Mouse (Mus musculus): ENCODE measurements around the gene Atp8b4. TPM values are rescaled to one million over a fixed set of nuclear protein-coding genes. Genes with fewer than 3 reads are reported as not detected.

Atp8b4 gene
- total and polyA plus RNA-seq, 3 experiments: 0.31 to 0.73 (median 0.43) TPM

GRCm38 (mm10) chr2:126505156-126505555 lies 4.7 kb upstream of the Atp8b4 start:
- DNase-seq: no peak
- H3K27ac ChIP-seq: no peak overlapping the region
- 55% methylated on average over 1 of the region's 1 CpGs for WGBS

GRCm38 (mm10) chr2:126499730-126500129 lies 744 bp downstream of the Atp8b4 start:
- Histone ChIP-seq H3K4me3 (no peak overlapping the region), H3K9ac (ENCODE audit: low read depth, low read length) (no peak overlapping the region), H3K36me3 (ENCODE audit: control insufficient read depth, insufficient read depth, low read length) (no peaks in the 10 kb centered on the region), H3K79me2 (replicated peaks; ENCODE audit: control insufficient read depth, insufficient read depth, low read length) (no peaks in the 10 kb centered on the region), H3K27me3 (ENCODE audit: control insufficient read depth, insufficient read depth, low read length) (no peaks in the 10 kb centered on the region), H3K4me1 (ENCODE audit: control insufficient read depth, insufficient read depth, low read length) (no peaks in the 10 kb centered on the region), H3K27ac (no peak overlapping the region)
- no peak for TF ChIP-seq CTCF (IDR thresholded peaks at IDR 0.05)
- TF ChIP-seq EP300 (IDR thresholded peaks at IDR 0.05; ENCODE audit: insufficient read depth, low read depth, low read length): no peak
- TF ChIP-seq POLR2A (IDR thresholded peaks at IDR 0.05; ENCODE audit: insufficient read depth, low read depth, low read length): no peak
- peak in 1 of 2 experiments; percentile 50 for DNase-seq
- intact Hi-C loops (cut with DNase I): no loop called here
- WGBS: 52% methylated on average over 8 of the region's 8 CpGs

More at GRCm38 (mm10) chr2:126505156-126505555, 4.7 kb upstream of the Atp8b4 start:
- Histone ChIP-seq H3K9ac (ENCODE audit: low read depth, low read length) (no peak overlapping the region), H3K36me3 (ENCODE audit: control insufficient read depth, insufficient read depth, low read length) (no peaks in the 10 kb centered on the region), H3K4me1 (ENCODE audit: control insufficient read depth, insufficient read depth, low read length) (no peaks in the 10 kb centered on the region), H3K27me3 (ENCODE audit: control insufficient read depth, insufficient read depth, low read length) (no peaks in the 10 kb centered on the region), H3K4me3 (no peak overlapping the region), H3K79me2 (replicated peaks; ENCODE audit: control insufficient read depth, insufficient read depth, low read length) (no peaks in the 10 kb centered on the region)
- intact Hi-C loops (cut with DNase I): no loop called here
- no peak for TF ChIP-seq CTCF (IDR thresholded peaks at IDR 0.05)
- no peak for TF ChIP-seq EP300 (IDR thresholded peaks at IDR 0.05; ENCODE audit: insufficient read depth, low read depth, low read length)
- no peak for TF ChIP-seq POLR2A (IDR thresholded peaks at IDR 0.05; ENCODE audit: insufficient read depth, low read depth, low read length)

GRCm38 (mm10) chr2:126498761-126499452 lies 1.6 kb downstream of the Atp8b4 start:
- 84% methylated on average over 11 of the region's 11 CpGs for WGBS
- Histone ChIP-seq H3K27me3 (ENCODE audit: control insufficient read depth, insufficient read depth, low read length) (no peaks in the 10 kb centered on the region), H3K4me1 (ENCODE audit: control insufficient read depth, insufficient read depth, low read length) (no peaks in the 10 kb centered on the region), H3K79me2 (replicated peaks; ENCODE audit: control insufficient read depth, insufficient read depth, low read length) (no peaks in the 10 kb centered on the region), H3K36me3 (ENCODE audit: control insufficient read depth, insufficient read depth, low read length) (no peaks in the 10 kb centered on the region), H3K4me3 (no peak overlapping the region), H3K9ac (ENCODE audit: low read depth, low read length) (no peak overlapping the region), H3K27ac (no peak overlapping the region)
- TF ChIP-seq POLR2A (IDR thresholded peaks at IDR 0.05; ENCODE audit: insufficient read depth, low read depth, low read length) (no peak), CTCF (IDR thresholded peaks at IDR 0.05) (no peak), EP300 (IDR thresholded peaks at IDR 0.05; ENCODE audit: insufficient read depth, low read depth, low read length) (no peak)
- intact Hi-C loops (cut with DNase I): no loop called here
- DNase-seq: no peak

GRCm38 (mm10) chr2:126496838-126497237 lies 3.6 kb downstream of the Atp8b4 start:
- peak in 1 of 2 experiments; percentile 23 for DNase-seq
- no peaks in the 10 kb centered on the region for H3K4me1 ChIP-seq (ENCODE audit: control insufficient read depth, insufficient read depth, low read length)
- H3K79me2 ChIP-seq (replicated peaks; ENCODE audit: control insufficient read depth, insufficient read depth, low read length): no peaks in the 10 kb centered on the region

GRCm38 (mm10) chr2:126495832-126496695 lies 4.4 kb downstream of the Atp8b4 start:
- intact Hi-C loops (cut with DNase I): no loop called here
- H3K9ac ChIP-seq (ENCODE audit: low read depth, low read length): no peak overlapping the region
- H3K79me2 ChIP-seq (replicated peaks; ENCODE audit: control insufficient read depth, insufficient read depth, low read length): no peaks in the 10 kb centered on the region
- 75% methylated on average over 14 of the region's 14 CpGs for WGBS
- no peaks in the 10 kb centered on the region for H3K36me3 ChIP-seq (ENCODE audit: control insufficient read depth, insufficient read depth, low read length)
- no peak overlapping the region for H3K27ac ChIP-seq
- no peak for TF ChIP-seq EP300 (IDR thresholded peaks at IDR 0.05; ENCODE audit: insufficient read depth, low read depth, low read length)
- no peak for TF ChIP-seq CTCF (IDR thresholded peaks at IDR 0.05)
- TF ChIP-seq POLR2A (IDR thresholded peaks at IDR 0.05; ENCODE audit: insufficient read depth, low read depth, low read length): no peak
- DNase-seq: no peak
- no peaks in the 10 kb centered on the region for H3K27me3 ChIP-seq (ENCODE audit: control insufficient read depth, insufficient read depth, low read length)
- H3K4me1 ChIP-seq (ENCODE audit: control insufficient read depth, insufficient read depth, low read length): no peaks in the 10 kb centered on the region
- H3K4me3 ChIP-seq: no peak overlapping the region

More at GRCm38 (mm10) chr2:126496838-126497237, 3.6 kb downstream of the Atp8b4 start:
- Histone ChIP-seq H3K4me3 (no peak overlapping the region), H3K36me3 (ENCODE audit: control insufficient read depth, insufficient read depth, low read length) (no peaks in the 10 kb centered on the region), H3K9ac (ENCODE audit: low read depth, low read length) (no peak overlapping the region), H3K27ac (no peak overlapping the region), H3K27me3 (ENCODE audit: control insufficient read depth, insufficient read depth, low read length) (no peaks in the 10 kb centered on the region)
- intact Hi-C loops (cut with DNase I): no loop called here
- TF ChIP-seq EP300 (IDR thresholded peaks at IDR 0.05; ENCODE audit: insufficient read depth, low read depth, low read length): no peak
- no peak for TF ChIP-seq CTCF (IDR thresholded peaks at IDR 0.05)
- TF ChIP-seq POLR2A (IDR thresholded peaks at IDR 0.05; ENCODE audit: insufficient read depth, low read depth, low read length): no peak
- whole genome bisulfite sequencing: 68% methylated on average over 9 of the region's 9 CpGs
